Mouse (Mus musculus): ENCODE results near the gene Tstd2.

The Tstd2 gene

DNA sequence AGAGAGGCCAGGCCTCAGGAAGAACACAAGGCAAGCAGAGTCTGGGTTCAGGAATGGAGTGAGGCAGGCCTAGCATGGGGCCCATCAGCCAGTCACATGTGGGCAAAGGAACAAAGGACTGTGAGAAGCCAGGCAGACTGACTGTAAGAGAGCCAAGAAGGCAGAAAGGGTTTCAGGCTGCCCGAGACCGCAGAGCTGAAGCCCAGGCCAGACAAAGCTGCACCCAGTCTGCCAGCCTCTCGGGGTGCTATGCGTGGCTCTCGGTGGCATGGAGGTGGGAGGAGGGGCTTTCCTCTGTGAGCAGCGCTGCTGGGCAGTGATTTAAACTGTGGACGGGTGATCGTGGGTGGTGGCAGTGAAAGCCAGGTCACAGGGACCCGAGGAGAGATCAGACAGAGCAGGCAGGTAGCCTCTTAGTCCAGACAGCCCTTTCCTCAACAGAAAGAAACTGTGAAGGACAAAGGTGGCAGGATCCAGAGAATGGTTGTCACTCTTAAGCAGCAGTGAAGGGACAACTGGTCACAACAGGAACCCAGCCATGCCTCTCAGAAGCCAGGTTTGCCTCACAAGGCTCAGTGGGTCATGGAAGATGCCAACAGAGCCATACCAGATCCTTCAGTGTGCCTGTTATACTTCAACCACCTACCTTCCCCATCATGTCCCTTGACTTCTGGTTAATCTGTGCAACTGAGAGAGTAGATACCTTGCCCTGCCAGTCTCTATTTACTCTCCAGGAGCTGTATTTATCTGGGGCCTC lies 53.9 kb downstream of the Tstd2 start:
- no peak for DNase-seq (ENCODE audit: low spot score)

DNA sequence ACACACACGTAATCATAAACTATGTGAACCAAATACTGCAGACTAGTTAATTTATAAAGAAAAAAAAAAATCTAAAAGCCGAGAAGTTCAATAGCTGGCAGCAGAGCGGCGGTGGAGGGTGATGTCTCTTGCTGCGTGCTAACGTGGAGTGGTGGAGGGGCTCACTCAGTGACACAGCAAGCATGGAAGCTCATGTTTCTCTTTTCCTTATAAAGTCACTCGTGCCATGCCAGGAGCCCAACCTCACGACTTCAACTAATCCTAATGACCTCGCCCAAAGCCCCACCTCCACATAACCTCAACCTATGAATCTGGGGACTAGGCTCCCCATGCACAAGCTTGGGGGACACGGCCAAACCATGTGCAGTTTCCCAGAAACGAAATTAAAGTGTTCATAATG lies 55.9 kb downstream of the Tstd2 start:
- DNase-seq (ENCODE audit: low spot score): no peak

DNA sequence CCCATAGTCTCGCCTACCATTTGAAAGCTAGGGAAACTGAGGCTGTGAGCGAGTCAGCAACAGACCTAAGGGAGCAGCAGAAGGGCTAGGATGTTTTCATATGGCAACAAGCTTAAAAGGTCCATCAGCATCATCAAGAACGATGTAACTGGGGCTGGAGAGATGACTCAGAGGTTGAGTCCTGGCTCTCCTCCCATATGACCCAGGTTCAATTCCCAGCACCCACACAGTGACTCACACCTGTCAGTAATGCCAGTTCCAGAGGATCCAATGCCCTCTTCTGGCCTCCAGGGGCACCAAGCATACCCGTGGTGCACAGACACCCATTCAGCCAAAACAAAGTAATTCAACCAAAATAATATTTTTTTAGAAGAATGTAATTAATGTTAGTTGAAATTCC lies 58.2 kb downstream of the Tstd2 start:
- DNase-seq (ENCODE audit: low spot score): no peak

DNA sequence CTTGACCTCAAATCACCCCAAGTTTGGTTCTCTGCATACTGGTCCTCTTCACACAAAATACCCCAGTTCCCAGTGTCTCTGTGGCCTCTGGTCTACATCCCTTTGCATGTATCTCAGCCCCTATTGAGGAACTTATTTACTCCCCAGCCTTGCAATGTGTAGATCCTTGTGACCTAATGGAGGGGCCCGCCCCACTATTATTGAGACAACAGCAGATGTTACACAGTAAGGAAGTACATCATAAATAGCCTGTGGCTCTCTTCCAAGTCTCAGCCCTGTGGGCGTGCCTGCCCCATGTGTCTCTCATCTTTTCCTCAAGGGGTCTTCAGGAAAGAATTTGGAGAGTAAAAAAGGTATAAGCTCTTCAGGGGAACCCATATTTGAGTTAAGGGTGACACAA lies 61.6 kb downstream of the Tstd2 start:
- no peak for DNase-seq (ENCODE audit: low spot score)

DNA sequence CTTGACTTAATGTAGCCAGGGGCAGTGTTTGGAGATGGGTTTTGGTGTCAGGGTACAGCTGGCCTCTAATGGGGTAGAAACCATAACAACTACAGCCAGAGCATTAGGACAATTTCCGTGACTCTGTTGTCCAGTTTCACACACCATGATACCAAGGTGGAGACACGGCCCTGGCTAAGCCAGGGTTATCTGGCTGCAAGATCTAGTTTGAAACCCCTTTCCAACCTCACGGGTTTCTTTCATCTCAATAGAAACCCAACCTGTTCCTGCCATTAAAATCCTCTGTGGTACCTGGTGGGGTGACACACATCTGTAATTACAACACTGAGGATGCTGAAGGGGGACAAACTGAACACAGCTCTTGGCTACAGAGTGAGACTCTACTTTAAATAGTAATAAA lies 62.8 kb downstream of the Tstd2 start:
- no peak for DNase-seq (ENCODE audit: low spot score)

DNA sequence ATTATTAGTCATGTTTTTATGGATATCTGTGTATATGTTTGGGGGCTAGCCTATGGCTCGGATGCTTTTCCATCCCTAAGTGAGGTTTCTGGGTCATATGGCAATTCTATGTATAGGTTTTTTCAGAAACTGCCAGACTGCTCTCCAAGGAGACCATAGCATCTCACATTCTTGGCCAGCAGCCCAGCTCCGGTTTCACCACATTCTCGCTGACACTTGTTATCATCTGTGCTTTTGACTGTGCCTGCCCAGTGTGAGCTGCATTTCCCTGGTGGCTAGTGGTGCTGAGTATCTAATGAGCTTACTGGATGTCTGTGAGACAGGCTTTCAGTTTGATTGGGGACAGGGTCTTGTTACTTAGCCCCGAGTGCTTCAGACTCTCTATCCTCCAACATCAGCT lies 64.8 kb downstream of the Tstd2 start:
- no peak for DNase-seq (ENCODE audit: low spot score)

DNA sequence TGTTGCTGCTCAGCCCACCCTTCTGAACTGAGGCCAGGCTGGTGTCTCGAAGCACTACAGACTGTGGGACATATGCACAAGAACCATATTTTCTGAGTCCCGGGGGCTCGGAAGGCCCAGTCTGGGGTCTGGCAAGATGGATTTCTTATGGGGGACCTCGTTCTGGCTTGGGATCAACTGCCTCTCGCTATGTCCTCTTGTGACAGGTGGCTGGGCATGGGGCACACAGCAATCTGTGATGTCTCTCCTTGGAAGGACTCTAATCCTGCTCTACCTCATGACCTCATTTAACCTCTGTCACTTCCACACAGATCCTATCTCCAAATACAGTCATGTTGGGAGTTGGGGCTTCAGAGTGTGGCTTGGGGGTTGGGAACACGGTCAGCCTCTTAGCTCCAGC lies 65.9 kb downstream of the Tstd2 start:
- DNase-seq (ENCODE audit: low spot score): no peak

DNA sequence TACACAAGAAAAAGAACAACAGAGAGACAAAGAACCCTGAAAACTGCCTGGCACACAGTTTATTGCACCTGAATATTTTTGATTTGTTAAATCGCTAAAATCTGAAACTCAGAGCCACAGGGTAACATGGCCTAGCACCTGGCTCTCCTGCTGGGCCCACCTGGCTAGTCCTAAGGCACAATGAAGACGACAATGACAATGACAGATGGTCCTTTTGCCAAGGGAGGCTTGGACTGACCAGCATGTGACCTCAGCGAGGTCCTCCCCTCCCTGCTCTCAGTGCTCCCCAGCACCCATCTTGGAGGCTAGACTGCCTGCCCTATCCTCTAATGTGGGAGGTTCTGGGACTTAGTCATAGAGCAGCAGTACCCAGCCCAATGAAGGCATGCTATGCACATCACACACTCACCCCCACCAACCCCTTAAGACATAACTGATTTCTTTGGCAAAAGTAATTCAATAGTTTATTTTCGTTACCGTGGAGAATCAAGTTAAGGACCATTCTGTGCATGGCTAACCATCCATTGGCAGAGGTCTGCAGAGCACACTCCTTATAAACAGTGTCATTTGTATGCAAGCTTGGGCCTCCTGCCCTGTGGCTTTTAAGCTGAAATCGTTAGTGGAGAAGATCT lies 68.5 kb downstream of the Tstd2 start:
- DNase-seq (ENCODE audit: low spot score): no peak

DNA sequence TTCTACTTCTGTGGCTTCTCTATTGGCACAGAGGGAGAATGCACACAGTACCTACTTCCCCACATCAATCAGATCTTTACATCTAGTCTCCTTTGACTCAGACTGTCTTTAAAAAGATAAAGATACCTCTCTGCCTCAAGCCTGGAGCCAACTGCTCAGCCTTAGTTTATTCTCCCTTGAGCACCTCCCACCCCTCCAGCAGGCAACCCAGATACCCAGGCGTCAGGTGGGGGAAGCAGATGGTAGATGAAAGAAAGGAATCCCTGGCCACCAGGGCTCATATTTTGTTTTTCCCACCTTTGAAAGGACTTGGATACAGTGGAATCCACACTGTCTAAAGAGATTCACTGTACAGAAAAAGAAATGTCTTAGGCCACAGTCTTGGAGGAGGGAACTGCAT lies 69.9 kb downstream of the Tstd2 start:
- no peak for DNase-seq (ENCODE audit: low spot score)

DNA sequence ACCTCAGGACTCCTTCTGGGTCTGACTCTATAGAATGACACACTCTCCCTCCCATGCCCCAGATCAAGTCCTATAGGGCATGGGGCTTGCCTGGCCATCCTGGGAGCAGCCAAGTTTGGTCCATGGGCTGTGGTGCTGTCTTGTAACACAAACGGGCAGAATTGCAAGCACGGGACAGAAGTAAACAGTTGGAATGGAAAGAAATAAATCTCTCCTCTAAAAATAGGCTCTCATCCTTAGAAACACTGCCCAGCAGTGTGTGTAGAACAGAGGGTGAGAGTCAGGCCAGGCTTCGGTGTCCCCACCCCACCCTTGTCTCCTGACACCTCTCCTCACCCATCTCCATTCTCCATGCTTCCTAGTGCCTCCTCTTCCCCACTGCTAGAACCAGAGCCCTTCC lies 70.4 kb downstream of the Tstd2 start:
- DNase-seq (ENCODE audit: low spot score): no peak

DNA sequence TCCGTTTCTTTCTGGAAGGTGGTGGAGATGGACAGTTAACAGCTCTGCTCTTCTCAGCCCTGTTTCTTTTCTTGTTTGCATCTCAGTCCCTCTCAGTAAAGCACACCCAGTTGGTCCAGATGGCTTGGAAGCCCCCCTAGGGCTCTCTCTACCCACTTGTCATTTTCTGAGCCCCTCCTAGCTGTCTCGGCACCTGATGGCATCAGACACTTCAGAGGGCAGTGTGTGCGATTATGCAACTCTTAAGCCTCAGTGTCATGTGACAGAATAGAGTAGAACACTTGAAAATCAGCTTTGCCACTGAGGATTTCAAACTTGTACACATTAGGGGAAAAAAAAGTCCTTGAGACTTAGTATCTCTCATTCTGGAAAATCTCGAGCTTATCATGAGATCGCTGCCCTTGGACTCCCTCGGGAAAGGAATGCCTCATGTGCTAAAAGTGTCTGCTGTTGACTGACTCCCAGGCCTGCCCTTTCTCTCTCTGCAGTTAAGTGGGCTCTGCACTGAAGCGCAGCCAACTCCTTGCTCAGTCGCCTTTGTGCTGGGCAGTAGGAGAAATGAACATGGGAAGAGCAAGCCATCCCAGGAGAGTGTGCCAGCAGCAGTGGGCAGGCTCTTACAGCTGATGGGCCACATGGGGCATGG lies 72.7 kb downstream of the Tstd2 start:
- DNase-seq (ENCODE audit: low spot score): no peak

DNA sequence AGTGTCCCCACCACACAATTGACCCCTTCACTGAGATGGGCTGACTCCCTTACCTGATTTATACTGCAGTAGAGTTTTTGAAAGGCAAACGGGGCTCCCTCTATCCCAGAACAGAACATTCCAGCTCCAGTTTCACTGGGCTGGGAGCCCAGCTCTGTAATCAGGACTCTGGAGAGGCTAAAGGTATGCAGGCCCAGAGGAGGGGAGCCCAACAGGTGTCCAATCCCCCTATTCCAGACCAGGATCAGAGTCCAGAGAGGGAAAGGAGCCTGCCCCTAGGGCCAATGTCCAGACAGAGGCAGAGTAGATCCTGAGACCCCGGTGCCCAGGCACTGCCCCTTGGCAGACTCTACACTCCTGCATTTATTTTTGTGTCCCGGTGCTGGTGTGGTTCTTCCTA lies 73.5 kb downstream of the Tstd2 start:
- no peak for DNase-seq (ENCODE audit: low spot score)
